Mouse (Mus musculus) left cerebral cortex, adult 18-20 months (tissue): ENCODE measurements around the gene Tshz2. TPM values are rescaled to one million over a fixed set of nuclear protein-coding genes. Genes with fewer than 3 reads are reported as not detected.
A peak's percentile ranks its signal among the peaks of the same experiment; 100 is the strongest.

Experiments
- DNase-seq, 2 experiments: peaks; one replicate each; pipeline ENCODE4 v3.0.0; 2021 to 2022; ENCODE audit warnings: low spot score in 2 of 2, mixed read lengths in 1 of 2
- total RNA-seq, 2 experiments: library from RNA; stranded (reverse); gene quantifications; 2 replicates each; pipeline ENCODE4 v1.2.3; 2021

The Tshz2 gene
- total RNA-seq, 2 experiments from 2014 or later: 37.5 to 41.2 TPM

- DNase-seq: no peak
Measured at GRCm38 (mm10) chr2:169927401-169927800, 294.6 kb downstream of the Tshz2 start.

GRCm38 (mm10) chr2:169928447-169929120, 295.8 kb downstream of the Tshz2 start:
- DNase-seq: no peak

GRCm38 (mm10) chr2:169929540-169930497, 297.0 kb downstream of the Tshz2 start:
- peak; percentile 11 to 40 for DNase-seq

- no peak for DNase-seq
Measured at GRCm38 (mm10) chr2:169935642-169936041, 302.8 kb downstream of the Tshz2 start.

- DNase-seq: no peak
Measured at GRCm38 (mm10) chr2:169940297-169941142, 307.7 kb downstream of the Tshz2 start.

- no peak for DNase-seq
Measured at GRCm38 (mm10) chr2:169943727-169944126, 310.9 kb downstream of the Tshz2 start.

GRCm38 (mm10) chr2:169948139-169948538, 315.3 kb downstream of the Tshz2 start:
- DNase-seq: no peak

GRCm38 (mm10) chr2:169951041-169951440, 318.2 kb downstream of the Tshz2 start:
- no peak for DNase-seq

- DNase-seq: no peak
Measured at GRCm38 (mm10) chr2:169952981-169953380, 320.2 kb downstream of the Tshz2 start.

- no peak for DNase-seq
Measured at GRCm38 (mm10) chr2:169958736-169959573, 326.1 kb downstream of the Tshz2 start.

- DNase-seq: peak; percentile 5 to 9
Measured at GRCm38 (mm10) chr2:169961463-169962230, 328.8 kb downstream of the Tshz2 start.

GRCm38 (mm10) chr2:169962231-169962600, 329.4 kb downstream of the Tshz2 start:
- no peak for DNase-seq

- no peak for DNase-seq
Measured at GRCm38 (mm10) chr2:169962776-169963175, 330.0 kb downstream of the Tshz2 start.

GRCm38 (mm10) chr2:169970481-169970880, 337.7 kb downstream of the Tshz2 start:
- no peak for DNase-seq

- DNase-seq: no peak
Measured at GRCm38 (mm10) chr2:169982925-169983324, 350.1 kb downstream of the Tshz2 start.

- no peak for DNase-seq
Measured at GRCm38 (mm10) chr2:169987186-169987585, 354.4 kb downstream of the Tshz2 start.

- DNase-seq: no peak
Measured at GRCm38 (mm10) chr2:169989186-169989585, 356.4 kb downstream of the Tshz2 start.

- DNase-seq: no peak
Measured at GRCm38 (mm10) chr2:169990991-169991390, 358.2 kb downstream of the Tshz2 start.

GRCm38 (mm10) chr2:169995987-169996386, 363.2 kb downstream of the Tshz2 start:
- DNase-seq: no peak
